Comparison of ENCODE assay signal across 1 mouse cellular context in genomic region chr10:127730285-127730932, GRCm38 (mm10).
TF ChIP-seq lines count a peak whose summit lies in the region.

No protein-coding gene starts in this region.

TF ChIP-seq in myocyte, 11 proteins besides CTCF, POLR2A, EP300 and RAD21 (continued from another document):
- TF ChIP-seq SRF (IDR thresholded peaks at IDR 0.05; ENCODE audit: control insufficient read depth, insufficient read length, low read depth), result no peak
- TF ChIP-seq REST (IDR thresholded peaks at IDR 0.05; ENCODE audit: insufficient read depth, insufficient read length), result no peak
- TF ChIP-seq USF1 (IDR thresholded peaks at IDR 0.05; ENCODE audit: low read depth), result no peak
- no peak for TF ChIP-seq MYOG (IDR thresholded peaks at IDR 0.05; ENCODE audit: control insufficient read depth in 1 of 3, insufficient read depth in 1 of 3, insufficient read length in 2 of 3, low read depth in 2 of 3)
TF ChIP-seq in myocyte: peak in this region for 0.
